Mouse (Mus musculus): Measurements from ENCODE around the gene Zc3h4.

- TF ChIP-seq CTCF (IDR thresholded peaks at IDR 0.05; ENCODE audit: extremely low read depth, insufficient read depth, insufficient read length, insufficient replicate concordance) (no peak), POLR2A (IDR thresholded peaks at IDR 0.05; ENCODE audit: low read depth, low read length) (no peak)
Observed at GRCm38 (mm10) chr7:16471549-16471948, 70.8 kb downstream of the Zc3h4 start.
